Mouse (Mus musculus) spleen, adult 2 months (tissue): ENCODE measurements around the gene Arpc2.

ENCODE experiments used
- CTCF ChIP-seq: fragments of 200-500 bp; IDR thresholded peaks from 2 replicates; pipeline ENCODE4 v1.5.1; 2011; ENCODE audit warnings: mild to moderate bottlenecking, inconsistent platforms; ENCODE audit not compliant: insufficient read depth, insufficient read length, insufficient replicate concordance; ENCODE audit errors: extremely low read depth
- POLR2A ChIP-seq: fragments of 200-500 bp; IDR thresholded peaks from 2 replicates; pipeline ENCODE4 v1.6.1; 2011; ENCODE audit warnings: low read depth, low read length, inconsistent platforms

DNA sequence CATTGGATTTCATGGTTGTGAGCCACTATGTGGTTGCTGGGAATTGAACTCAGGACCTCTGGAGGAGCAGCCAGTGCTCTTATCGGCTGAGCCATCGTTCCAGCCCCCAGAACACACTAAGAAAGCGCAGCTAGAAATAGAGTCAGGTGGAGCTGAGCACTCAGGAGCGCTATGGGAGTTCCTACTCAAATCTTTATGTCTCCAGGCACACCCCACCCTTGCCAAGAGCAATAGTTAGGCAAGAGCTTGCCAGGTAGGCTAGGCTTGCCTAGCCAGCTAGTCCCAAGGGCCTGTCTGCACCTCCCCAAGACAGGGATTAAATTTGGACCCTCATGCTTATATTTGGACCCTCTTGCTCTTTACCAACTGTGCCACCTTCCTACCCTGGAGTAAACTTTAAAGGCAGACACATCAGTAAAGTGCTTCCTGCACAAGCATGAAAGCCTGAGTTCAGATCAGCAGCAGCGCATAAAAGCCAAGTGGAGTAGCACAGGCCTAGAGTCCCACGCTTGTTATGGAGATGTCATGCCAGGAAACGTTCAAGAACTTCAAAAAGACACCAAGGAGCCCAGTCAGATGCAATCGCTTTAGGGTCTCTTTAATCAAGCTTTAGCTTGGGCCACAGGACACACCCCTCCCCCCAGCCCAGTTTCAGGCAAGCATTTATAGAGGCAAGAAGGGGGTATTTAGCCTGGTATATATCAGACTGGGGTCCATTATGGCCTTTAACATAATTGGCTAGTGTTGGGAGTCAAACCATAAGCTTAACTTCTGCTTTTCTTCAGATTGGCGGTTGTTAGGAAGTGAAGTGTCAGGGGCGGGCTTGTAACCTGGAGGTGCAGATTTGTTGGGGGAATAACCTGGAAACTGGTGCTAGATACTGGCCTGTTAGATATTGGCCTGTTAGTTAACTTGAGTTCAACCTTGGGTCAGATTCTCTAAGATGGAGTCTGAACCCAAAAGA is 72.4 kb downstream of the Arpc2 start:
- TF ChIP-seq CTCF (no peak), POLR2A (no peak)
